ENCODE assay signal across 18 mouse cellular contexts in the genomic region with DNA sequence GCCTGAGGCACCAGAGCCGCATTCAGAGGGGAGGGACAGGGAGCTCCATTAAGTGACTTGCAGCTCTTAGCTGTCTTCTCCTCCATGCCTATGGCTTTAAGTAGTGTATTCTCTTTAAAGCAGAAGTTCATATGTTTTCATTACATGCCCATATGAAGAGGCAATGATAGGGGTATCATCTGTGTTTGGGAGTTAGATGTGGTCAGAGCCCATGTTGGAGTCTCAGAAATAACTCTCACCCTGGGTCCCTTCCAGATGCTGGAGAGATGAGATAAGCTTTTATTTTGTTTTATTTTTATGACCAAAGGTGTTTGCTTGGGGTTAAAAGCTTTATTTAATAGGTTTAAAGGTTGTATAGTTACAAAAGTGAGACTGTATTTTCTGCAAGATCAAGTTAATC.
A peak's percentile ranks its signal among the peaks of the same experiment; 100 is the strongest.
DNase-seq lines count a peak whose midpoint lies in the region; ATAC-seq and TF ChIP-seq lines count a peak whose summit lies in the region.
"Had no signal": no experiment of that assay in that cellular context is flagged by ENCODE, and none has a peak within 500 bp of the region (broad histone marks: within the 10 kb centered on the region; RNA-seq: fewer than 3 reads in every experiment).

No protein-coding gene starts in this region.

- H3K27me3 ChIP-seq in heart, embryonic 11.5 days (ENCODE audit: control insufficient read depth, insufficient read depth, low read length) = no peaks in the 10 kb centered on the region
- no peaks in the 10 kb centered on the region for H3K27me3 ChIP-seq in liver, embryonic 13.5 days
- no peaks in the 10 kb centered on the region for H3K27me3 ChIP-seq in liver, embryonic 11.5 days (replicated peaks; ENCODE audit: control insufficient read depth, insufficient read depth, low read length)
- H3K27me3 ChIP-seq in liver, postnatal 0 days (ENCODE audit: insufficient read depth, low read length) = no peaks in the 10 kb centered on the region
- H3K27me3 ChIP-seq: forebrain, embryonic 12.5 days; intestine, embryonic 15.5 days; limb, embryonic 15.5 days; neural tube, embryonic 12.5 days had no signal

- peaks cover 23% of the 10 kb centered on the region for H3K4me1 ChIP-seq in heart, embryonic 11.5 days (ENCODE audit: control insufficient read depth, insufficient read depth, low read length)
- peaks cover 22% of the 10 kb centered on the region for H3K4me1 ChIP-seq in liver, embryonic 13.5 days (replicated peaks)
- peaks cover 9% of the 10 kb centered on the region for H3K4me1 ChIP-seq in liver, embryonic 11.5 days (replicated peaks; ENCODE audit: control insufficient read depth, insufficient read depth, low read length)
- peaks cover 27% of the 10 kb centered on the region for H3K4me1 ChIP-seq in liver, postnatal 0 days (ENCODE audit: insufficient read depth)
- H3K4me1 ChIP-seq: intestine, embryonic 15.5 days; neural tube, embryonic 12.5 days had no signal

- DNase-seq in heart, postnatal 4 days = no peak
- DNase-seq in liver, embryonic 13.5 days = no peak
- no peak for DNase-seq in liver, embryonic 11.5 days (ENCODE audit: low spot score)
- peak; percentile 56 for DNase-seq in MEL-GATA-1-ER (ENCODE audit: extremely low read depth, low read depth)
- DNase-seq in liver, postnatal 0 days = no peak
- DNase-seq in frontal cortex, postnatal 14 days (ENCODE audit: low spot score in 2 of 2) = no peak
- DNase-seq in cerebellum, postnatal 36 days = no peak
- DNase-seq: cerebellum, postnatal 14 days; gastrocnemius, postnatal 25 days; kidney, postnatal 4 days; layer of hippocampus, postnatal 36 days; right cerebral cortex, postnatal 14 days had no signal

- H3K4me2 ChIP-seq in heart, embryonic 11.5 days = no peak overlapping the region
- H3K4me2 ChIP-seq in liver, embryonic 13.5 days = no peak overlapping the region
- H3K4me2 ChIP-seq in liver, embryonic 11.5 days = no peak overlapping the region; the same call in 1 of the 2 replicates
- 0 out of 2 replicates have a peak overlapping the region, but pooled peaks have one; percentile 19 for H3K4me2 ChIP-seq in liver, postnatal 0 days (ENCODE audit: low read depth, low read length)
- H3K4me2 ChIP-seq: forebrain, embryonic 12.5 days; hindbrain, embryonic 14.5 days; intestine, embryonic 15.5 days; limb, embryonic 15.5 days; neural tube, embryonic 12.5 days had no signal

- peak overlapping the region; percentile 74 for H3K27ac ChIP-seq in heart, embryonic 11.5 days (ENCODE audit: low read depth, low read length)
- peak overlapping the region; percentile 57; the same call in 1 of the 2 replicates for H3K27ac ChIP-seq in liver, embryonic 13.5 days
- H3K27ac ChIP-seq in liver, embryonic 11.5 days (ENCODE audit: low read depth, low read length) = no peak overlapping the region
- H3K27ac ChIP-seq in liver, postnatal 0 days (ENCODE audit: low read depth) = peak overlapping the region; percentile 71
- H3K27ac ChIP-seq: forebrain, embryonic 12.5 days; hindbrain, embryonic 14.5 days; intestine, embryonic 15.5 days; limb, embryonic 15.5 days; neural tube, embryonic 12.5 days had no signal

- no peak for TF ChIP-seq EP300 in liver, postnatal 0 days (IDR thresholded peaks at IDR 0.05; ENCODE audit: low read depth)

- TF ChIP-seq CTCF in liver, postnatal 0 days (IDR thresholded peaks at IDR 0.05; ENCODE audit: low read depth) = no peak

- ATAC-seq in heart, embryonic 11.5 days (replicated peaks; ENCODE audit: insufficient number of reproducible peaks, low FRiP score, low TSS enrichment) = no peak
- no peak for ATAC-seq in liver, embryonic 13.5 days (ENCODE audit: low read depth)
- no peak for ATAC-seq in liver, embryonic 11.5 days (replicated peaks; ENCODE audit: low FRiP score)
- no peak for ATAC-seq in liver, postnatal 0 days
- ATAC-seq: intestine, embryonic 15.5 days had no signal

- WGBS in heart, embryonic 11.5 days (ENCODE audit: insufficient replicate concordance) = 38% methylated on average over 1 of the region's 1 CpGs
- WGBS in liver, embryonic 13.5 days (ENCODE audit: insufficient replicate concordance) = 38% methylated on average over 1 of the region's 1 CpGs
- 81% methylated on average over 1 of the region's 1 CpGs for WGBS in liver, embryonic 11.5 days
- 50% methylated on average over 1 of the region's 1 CpGs for WGBS in liver, postnatal 0 days (ENCODE audit: insufficient replicate concordance)

- H3K36me3 ChIP-seq in heart, embryonic 11.5 days (ENCODE audit: control insufficient read depth, insufficient read depth, low read length) = no peaks in the 10 kb centered on the region
- H3K36me3 ChIP-seq in liver, embryonic 13.5 days = no peaks in the 10 kb centered on the region
- no peaks in the 10 kb centered on the region for H3K36me3 ChIP-seq in liver, embryonic 11.5 days (ENCODE audit: control insufficient read depth, insufficient read depth, low read length)
- no peaks in the 10 kb centered on the region for H3K36me3 ChIP-seq in liver, postnatal 0 days (replicated peaks; ENCODE audit: insufficient read depth, low read length)
- H3K36me3 ChIP-seq: forebrain, embryonic 12.5 days; intestine, embryonic 15.5 days; limb, embryonic 15.5 days; neural tube, embryonic 12.5 days had no signal

- no peak overlapping the region for H3K9ac ChIP-seq in heart, embryonic 11.5 days (ENCODE audit: low read depth, low read length)
- H3K9ac ChIP-seq in liver, embryonic 13.5 days = no peak overlapping the region
- no peak overlapping the region for H3K9ac ChIP-seq in liver, embryonic 11.5 days (ENCODE audit: low read depth, low read length)
- H3K9ac ChIP-seq in liver, postnatal 0 days (replicated peaks) = no peak overlapping the region
- H3K9ac ChIP-seq: forebrain, embryonic 12.5 days; hindbrain, embryonic 14.5 days; intestine, embryonic 15.5 days; limb, embryonic 15.5 days; neural tube, embryonic 12.5 days had no signal

- H3K4me3 ChIP-seq in heart, embryonic 11.5 days (ENCODE audit: low read depth, low read length) = no peak overlapping the region
- no peak overlapping the region for H3K4me3 ChIP-seq in liver, embryonic 13.5 days (replicated peaks)
- no peak overlapping the region for H3K4me3 ChIP-seq in liver, embryonic 11.5 days (ENCODE audit: low read depth, low read length)
- no peak overlapping the region for H3K4me3 ChIP-seq in liver, postnatal 0 days (ENCODE audit: low read depth, low read length)
- H3K4me3 ChIP-seq: forebrain, embryonic 12.5 days; intestine, embryonic 15.5 days; limb, embryonic 15.5 days; neural tube, embryonic 12.5 days had no signal

- no peaks in the 10 kb centered on the region for H3K9me3 ChIP-seq in heart, embryonic 11.5 days (replicated peaks; ENCODE audit: control insufficient read depth, low read length)
- H3K9me3 ChIP-seq in liver, embryonic 13.5 days (replicated peaks) = no peaks in the 10 kb centered on the region
- H3K9me3 ChIP-seq in liver, embryonic 11.5 days (ENCODE audit: control insufficient read depth, low read length) = no peaks in the 10 kb centered on the region
- H3K9me3 ChIP-seq in liver, postnatal 0 days (ENCODE audit: low read length) = no peaks in the 10 kb centered on the region
- H3K9me3 ChIP-seq: forebrain, embryonic 12.5 days; intestine, embryonic 15.5 days; limb, embryonic 15.5 days; neural tube, embryonic 12.5 days had no signal
